Mouse (Mus musculus) forebrain, embryonic 16.5 days (tissue): ENCODE data around the gene Prkx. TPM values are rescaled to one million over a fixed set of nuclear protein-coding genes. Genes with fewer than 3 reads are reported as not detected.

Source experiments
- ATAC-seq: fragments of 200-750 bp; cut with Nextera tagmentation; 2 replicates; pipeline ENCODE4 v1.8.0; 2017; ENCODE audit warnings: mild to moderate bottlenecking, moderate library complexity
- H3K27ac ChIP-seq: fragments of 300-500 bp; sonication (generic); 2 replicates; pipeline ENCODE4 v1.5.1; 2014; ENCODE audit warnings: low read length, control low read depth
- H3K27me3 ChIP-seq: fragments of 300-500 bp; sonication (generic); replicated peaks from 2 replicates; pipeline ENCODE4 v1.6.1; 2014; ENCODE audit warnings: low read length; ENCODE audit not compliant: control insufficient read depth, insufficient read depth
- H3K36me3 ChIP-seq: fragments of 300-500 bp; sonication (generic); 2 replicates; pipeline ENCODE4 v1.6.1; 2014; ENCODE audit not compliant: control insufficient read depth, insufficient read depth
- H3K4me1 ChIP-seq: fragments of 300-500 bp; sonication (generic); replicated peaks from 2 replicates; pipeline ENCODE4 v1.6.1; 2014; ENCODE audit warnings: low read length; ENCODE audit not compliant: control insufficient read depth, insufficient read depth
- H3K4me2 ChIP-seq: fragments of 300-500 bp; sonication (generic); 2 replicates; pipeline ENCODE4 v1.6.1; 2014; ENCODE audit warnings: mild to moderate bottlenecking, low read length, control low read depth
- H3K4me3 ChIP-seq: fragments of 300-500 bp; sonication (generic); replicated peaks from 2 replicates; pipeline ENCODE4 v1.5.1; 2014; ENCODE audit warnings: mild to moderate bottlenecking, low read length, control low read depth
- H3K9ac ChIP-seq: fragments of 300-500 bp; sonication (generic); replicated peaks from 2 replicates; pipeline ENCODE4 v1.6.1; 2014; ENCODE audit warnings: low read depth, low read length, control low read depth
- H3K9me3 ChIP-seq: fragments of 300-500 bp; sonication (generic); 2 replicates; pipeline ENCODE4 v1.6.1; 2016; ENCODE audit warnings: low read length; ENCODE audit not compliant: control insufficient read depth
- WGBS: fragments of 180-500 bp; shearing (Covaris S2); extraction: QIAGEN DNeasy Blood & Tissue Kit; methylation state at CpG from one replicate; pipeline ENCODE4 v1.1.7; 2014; 5-methylcytosine and 5-hydroxymethylcytosine counted together
- polyA plus RNA-seq: library from polyadenylated mRNA; unstranded; fragments of >200 nt; fragmentation: Nextera tagmentation; extraction: Ambion mirVana; gene quantifications from 2 replicates; pipeline ENCODE4 v1.2.1, GENCODE M21; 2015

The Prkx gene
- 35.7 and 42.0 TPM in 2 replicates for polyA plus RNA-seq

GRCm38 (mm10) chrX:77796238-77796835, at the start of gene Prkx:
TSS of gene Prkx (minus strand) at chrX:77796278.
- Histone ChIP-seq H3K4me1 (peaks cover 10% of the 10 kb centered on the region), H3K4me2 (peak within 1 kb of the TSS; percentile 57), H3K4me3 (peak within 1 kb of the TSS; percentile 67), H3K9me3 (no peaks in the 10 kb centered on the region), H3K27me3 (no peaks in the 10 kb centered on the region), H3K27ac (peak within 1 kb of the TSS; percentile 75), H3K9ac (peak within 1 kb of the TSS; percentile 72), H3K36me3 (no peaks in the 10 kb centered on the region)
- peak; percentile 81 for ATAC-seq
- WGBS, result 29% methylated on average over 17 of the region's 19 CpGs

- 55% methylated on average over 6 of the region's 6 CpGs for WGBS
- no peak overlapping the region for H3K4me2 ChIP-seq
- no peak for ATAC-seq
- no peaks in the 10 kb centered on the region for H3K27me3 ChIP-seq
- H3K36me3 ChIP-seq, result no peaks in the 10 kb centered on the region
- no peaks in the 10 kb centered on the region for H3K9me3 ChIP-seq
- no peaks in the 10 kb centered on the region for H3K4me1 ChIP-seq
- no peak overlapping the region for H3K9ac ChIP-seq
- H3K4me3 ChIP-seq, result no peak overlapping the region
- H3K27ac ChIP-seq, result no peak overlapping the region
Observed at GRCm38 (mm10) chrX:77812031-77812430, 16.0 kb upstream of the Prkx start.

GRCm38 (mm10) chrX:77810608-77811206, 14.6 kb upstream of the Prkx start:
- Histone ChIP-seq H3K4me1 (no peaks in the 10 kb centered on the region), H3K9ac (peak overlapping the region; percentile 36; the same call in 1 of the 2 replicates), H3K27ac (peak overlapping the region; percentile 55), H3K4me3 (peak overlapping the region; percentile 45), H3K9me3 (no peaks in the 10 kb centered on the region), H3K36me3 (no peaks in the 10 kb centered on the region), H3K27me3 (no peaks in the 10 kb centered on the region), H3K4me2 (peak overlapping the region; percentile 45)
- 23% methylated on average over 17 of the region's 17 CpGs for WGBS
- peak; percentile 88 for ATAC-seq

- H3K4me2 ChIP-seq, result no peak overlapping the region
- no peaks in the 10 kb centered on the region for H3K36me3 ChIP-seq
- no peak overlapping the region for H3K4me3 ChIP-seq
- no peak overlapping the region for H3K27ac ChIP-seq
- no peaks in the 10 kb centered on the region for H3K27me3 ChIP-seq
- WGBS, result 15% methylated on average over 2 of the region's 2 CpGs
- H3K9ac ChIP-seq, result no peak overlapping the region
- ATAC-seq, result no peak
- H3K4me1 ChIP-seq, result no peaks in the 10 kb centered on the region
- no peaks in the 10 kb centered on the region for H3K9me3 ChIP-seq
Observed at GRCm38 (mm10) chrX:77808602-77809001, 12.5 kb upstream of the Prkx start.

- H3K27me3 ChIP-seq, result no peaks in the 10 kb centered on the region
- no peak overlapping the region for H3K4me2 ChIP-seq
- H3K36me3 ChIP-seq, result no peaks in the 10 kb centered on the region
- H3K9ac ChIP-seq, result no peak overlapping the region
- no peak overlapping the region for H3K27ac ChIP-seq
- no peaks in the 10 kb centered on the region for H3K4me1 ChIP-seq
- 81% methylated on average over 2 of the region's 2 CpGs for WGBS
- no peak overlapping the region for H3K4me3 ChIP-seq
- no peaks in the 10 kb centered on the region for H3K9me3 ChIP-seq
- ATAC-seq, result no peak
Observed at GRCm38 (mm10) chrX:77802293-77802692, 6.2 kb upstream of the Prkx start.

GRCm38 (mm10) chrX:77801543-77801942, 5.5 kb upstream of the Prkx start:
- no peak for ATAC-seq
- no peaks in the 10 kb centered on the region for H3K27me3 ChIP-seq
- no peak overlapping the region for H3K27ac ChIP-seq
- H3K4me1 ChIP-seq, result no peaks in the 10 kb centered on the region
- H3K36me3 ChIP-seq, result no peaks in the 10 kb centered on the region
- no peak overlapping the region for H3K4me2 ChIP-seq
- H3K4me3 ChIP-seq, result no peak overlapping the region
- H3K9me3 ChIP-seq, result no peaks in the 10 kb centered on the region
- no peak overlapping the region for H3K9ac ChIP-seq
- 65% methylated on average over 1 of the region's 1 CpGs for WGBS

GRCm38 (mm10) chrX:77799554-77799953, 3.5 kb upstream of the Prkx start:
- Histone ChIP-seq H3K9ac (no peak overlapping the region), H3K4me2 (no peak overlapping the region), H3K36me3 (no peaks in the 10 kb centered on the region), H3K9me3 (no peaks in the 10 kb centered on the region), H3K4me1 (no peaks in the 10 kb centered on the region), H3K27ac (no peak overlapping the region), H3K27me3 (no peaks in the 10 kb centered on the region), H3K4me3 (no peak overlapping the region)
- 81% methylated on average over 3 of the region's 3 CpGs for WGBS
- no peak for ATAC-seq

GRCm38 (mm10) chrX:77797801-77798200, 1.7 kb upstream of the Prkx start:
- ATAC-seq, result no peak
- H3K4me1 ChIP-seq, result peaks cover 10% of the 10 kb centered on the region

GRCm38 (mm10) chrX:77796916-77797315, 838 bp upstream of the Prkx start:
- peak overlapping the region; percentile 57; the same call in 1 of the 2 replicates for H3K4me2 ChIP-seq
- no peaks in the 10 kb centered on the region for H3K9me3 ChIP-seq
- 72% methylated on average over 1 of the region's 1 CpGs for WGBS
- H3K27ac ChIP-seq, result no peak overlapping the region
- no peaks in the 10 kb centered on the region for H3K36me3 ChIP-seq
- H3K27me3 ChIP-seq, result no peaks in the 10 kb centered on the region
- H3K9ac ChIP-seq, result no peak overlapping the region
- H3K4me1 ChIP-seq, result peaks cover 10% of the 10 kb centered on the region
- ATAC-seq, result no peak
- H3K4me3 ChIP-seq, result no peak overlapping the region

More at GRCm38 (mm10) chrX:77797801-77798200, 1.7 kb upstream of the Prkx start:
- no peak overlapping the region for H3K4me3 ChIP-seq
- no peak overlapping the region for H3K27ac ChIP-seq
- H3K9ac ChIP-seq, result no peak overlapping the region
- no peak overlapping the region for H3K4me2 ChIP-seq
- no peaks in the 10 kb centered on the region for H3K27me3 ChIP-seq
- no peaks in the 10 kb centered on the region for H3K9me3 ChIP-seq
- H3K36me3 ChIP-seq, result no peaks in the 10 kb centered on the region
